Mouse (Mus musculus) limb, embryonic 14.5 days (tissue): Measurements from ENCODE around the gene Atg4a-ps. TPM values are rescaled to one million over a fixed set of nuclear protein-coding genes. Genes with fewer than 3 reads are reported as not detected.
"Not testable (repeated sequence)": the region's sequence is repeated elsewhere in the genome, so short reads cannot be mapped to it uniquely, and the experiment has no call there.

ENCODE experiments used
- ATAC-seq: fragments of 200-750 bp; cut with Nextera tagmentation; 2 replicates; pipeline ENCODE4 v1.8.0; 2017; ENCODE audit warnings: low read depth, moderate number of reproducible peaks, moderate TSS enrichment; ENCODE audit not compliant: low FRiP score
- DNase-seq: peaks from one replicate; pipeline ENCODE4 v3.0.0-alpha.2; 2015; ENCODE audit warnings: low spot score
- H3K27ac ChIP-seq: fragments of 300-500 bp; sonication (generic); replicated peaks from 2 replicates; pipeline ENCODE4 v1.5.1; 2014; ENCODE audit warnings: low read depth, mild to moderate bottlenecking, low read length, moderate library complexity, mixed read lengths
- H3K27me3 ChIP-seq: fragments of 300-500 bp; sonication (generic); 2 replicates; pipeline ENCODE4 v1.6.1; 2014; ENCODE audit warnings: low read length, mixed read lengths; ENCODE audit not compliant: control insufficient read depth, insufficient read depth
- H3K36me3 ChIP-seq: fragments of 300-500 bp; sonication (generic); 2 replicates; pipeline ENCODE4 v1.6.1; 2014; ENCODE audit warnings: mild to moderate bottlenecking, low read length, moderate library complexity, mixed read lengths; ENCODE audit not compliant: control insufficient read depth, insufficient read depth
- H3K4me1 ChIP-seq: fragments of 300-500 bp; sonication (generic); 2 replicates; pipeline ENCODE4 v1.6.1; 2014; ENCODE audit warnings: antibody characterized with exemption, low read length, mixed read lengths; ENCODE audit not compliant: control insufficient read depth, insufficient read depth
- H3K4me2 ChIP-seq: fragments of 300-500 bp; sonication (generic); replicated peaks from 2 replicates; pipeline ENCODE4 v1.6.1; 2014; ENCODE audit warnings: low read depth, mild to moderate bottlenecking, low read length, moderate library complexity; ENCODE audit not compliant: severe bottlenecking
- H3K4me3 ChIP-seq: fragments of 300-500 bp; sonication (generic); replicated peaks from 2 replicates; pipeline ENCODE4 v1.5.1; 2014; ENCODE audit warnings: low read length
- H3K9ac ChIP-seq: fragments of 300-500 bp; sonication (generic); 2 replicates; pipeline ENCODE4 v1.6.1; 2014; ENCODE audit warnings: mild to moderate bottlenecking, low read depth, low read length, moderate library complexity; ENCODE audit not compliant: severe bottlenecking
- H3K9me3 ChIP-seq: fragments of 300-500 bp; sonication (generic); 2 replicates; pipeline ENCODE4 v1.6.1; 2016; ENCODE audit warnings: low read length; ENCODE audit not compliant: control insufficient read depth
- POLR2A ChIP-seq: fragments of 200-500 bp; IDR thresholded peaks from 2 replicates; pipeline ENCODE4 v1.8.0; 2012; ENCODE audit warnings: inconsistent platforms, mild to moderate bottlenecking, moderate library complexity, borderline replicate concordance; ENCODE audit not compliant: insufficient read depth, insufficient read length; ENCODE audit errors: extremely low read depth
- WGBS: fragments of 180-500 bp; shearing (Covaris S2); extraction: QIAGEN DNeasy Blood & Tissue Kit; methylation state at CpG from one replicate; pipeline ENCODE4 v1.1.7; 2014; 5-methylcytosine and 5-hydroxymethylcytosine counted together
- polyA plus RNA-seq, 2 experiments: library from polyadenylated mRNA; depleted of rRNA in 1 of 2; stranded (reverse) in 1 of 2; unstranded in 1 of 2; fragments of >200 nt; fragmentation: Nextera tagmentation in 1 of 2; extraction: Ambion mirVana in 1 of 2; gene quantifications; 2 replicates each; pipeline versions ENCODE4 v1.2.1 to v1.2.3; 2012 to 2014

Atg4a-ps gene
- polyA plus RNA-seq (2012; rRNA removed) (0.11 and 0.14 TPM in 2 replicates), polyA plus RNA-seq (2014; fragmentation: Nextera tagmentation; extraction: Ambion mirVana) (0.36 TPM in 1 of 2 replicates, not detected in the other)

DNA sequence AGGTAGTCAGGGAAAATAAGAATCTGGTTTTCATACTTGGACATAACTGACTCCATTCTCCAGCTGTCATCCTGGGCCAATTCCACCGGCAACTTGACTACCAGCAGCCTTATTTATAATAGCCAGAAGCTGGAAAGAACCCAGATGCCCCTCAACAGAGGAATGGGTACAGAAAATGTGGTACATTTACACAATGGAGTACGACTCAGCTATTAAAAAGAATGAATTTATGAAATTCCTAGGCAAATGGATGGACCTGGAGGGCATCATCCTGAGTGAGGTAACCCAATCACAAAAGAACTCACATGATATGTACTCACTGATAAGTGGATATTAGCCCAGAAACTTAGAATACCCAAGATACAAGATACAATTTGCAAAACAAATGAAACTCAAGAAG lies at the start of gene Atg4a-ps:
TSS of gene Atg4a-ps (minus strand) at position 101 of the 400 bp plus-strand sequence.
- H3K36me3 ChIP-seq, H3K27ac ChIP-seq, H3K9me3 ChIP-seq, DNase-seq, H3K27me3 ChIP-seq, H3K9ac ChIP-seq, ATAC-seq, H3K4me3 ChIP-seq, H3K4me1 ChIP-seq, H3K4me2 ChIP-seq: not testable (repeated sequence)
- WGBS: 82% methylated on average over 2 of the region's 2 CpGs

- Histone ChIP-seq H3K9me3 (no peaks in the 10 kb centered on the region), H3K9ac (no peak overlapping the region), H3K4me3 (no peak overlapping the region), H3K4me1 (no peaks in the 10 kb centered on the region), H3K27ac (no peak overlapping the region), H3K4me2 (no peak overlapping the region), H3K36me3 (no peaks in the 10 kb centered on the region), H3K27me3 (no peaks in the 10 kb centered on the region)
- no peak for ATAC-seq
- TF ChIP-seq POLR2A: no peak
- 59% methylated on average over 3 of the region's 3 CpGs for WGBS
- no peak for DNase-seq
Observed at GRCm38 (mm10) chr3:103695556-103695955, 49.7 kb upstream of the Atg4a-ps start.

- Histone ChIP-seq H3K36me3 (no peaks in the 10 kb centered on the region), H3K4me1 (no peaks in the 10 kb centered on the region), H3K9ac (no peak overlapping the region), H3K4me2 (no peak overlapping the region), H3K9me3 (no peaks in the 10 kb centered on the region), H3K4me3 (no peak overlapping the region), H3K27ac (no peak overlapping the region), H3K27me3 (no peaks in the 10 kb centered on the region)
- ATAC-seq (no peak), DNase-seq (no peak)
- TF ChIP-seq POLR2A: no peak
- 80% methylated on average over 3 of the region's 3 CpGs for WGBS
Observed at GRCm38 (mm10) chr3:103690506-103690905, 44.6 kb upstream of the Atg4a-ps start.

GRCm38 (mm10) chr3:103689043-103689442 lies 43.2 kb upstream of the Atg4a-ps start:
- TF ChIP-seq POLR2A: no peak
- no peak overlapping the region for H3K9ac ChIP-seq
- no peaks in the 10 kb centered on the region for H3K9me3 ChIP-seq
- no peak overlapping the region for H3K4me3 ChIP-seq
- no peaks in the 10 kb centered on the region for H3K36me3 ChIP-seq
- no peak overlapping the region for H3K27ac ChIP-seq
- DNase-seq: no peak
- H3K4me1 ChIP-seq: no peaks in the 10 kb centered on the region
- no peak for ATAC-seq
- 82% methylated on average over 1 of the region's 1 CpGs for WGBS
- H3K4me2 ChIP-seq: no peak overlapping the region
- H3K27me3 ChIP-seq: no peaks in the 10 kb centered on the region

- WGBS: 31% methylated on average over 5 of the region's 5 CpGs
- ATAC-seq (no peak), DNase-seq (no peak)
- no peaks in the 10 kb centered on the region for H3K36me3 ChIP-seq
- no peak overlapping the region for H3K27ac ChIP-seq
- no peak for TF ChIP-seq POLR2A
- peaks cover 7% of the 10 kb centered on the region; the same call in 1 of the 2 replicates for H3K4me1 ChIP-seq
- no peak overlapping the region for H3K9ac ChIP-seq
- no peaks in the 10 kb centered on the region for H3K9me3 ChIP-seq
- H3K4me2 ChIP-seq: no peak overlapping the region
- H3K4me3 ChIP-seq: no peak overlapping the region
- H3K27me3 ChIP-seq: no peaks in the 10 kb centered on the region
Observed at GRCm38 (mm10) chr3:103683966-103684319, 38.1 kb upstream of the Atg4a-ps start.
